Mouse (Mus musculus): Measurements from ENCODE around the gene Sem1.
"Not testable (repeated sequence)": the region's sequence is repeated elsewhere in the genome, so short reads cannot be mapped to it uniquely, and the experiment has no call there.

The Sem1 gene

GRCm38 (mm10) chr6:6578304-6579149, at the start of gene Sem1:
Gene Sem1, minus strand, starts transcription at chr6:6578663.
- DNase-seq (ENCODE audit: low read depth), result peak; percentile 94

- DNase-seq (ENCODE audit: low read depth), result no peak
Measured at GRCm38 (mm10) chr6:6622846-6623749, 44.6 kb upstream of the Sem1 start.

GRCm38 (mm10) chr6:6603561-6604544, 25.4 kb upstream of the Sem1 start:
- DNase-seq (ENCODE audit: low read depth), result no peak

- DNase-seq (ENCODE audit: low read depth), result no peak
Measured at GRCm38 (mm10) chr6:6586313-6586712, 7.8 kb upstream of the Sem1 start.

DNA sequence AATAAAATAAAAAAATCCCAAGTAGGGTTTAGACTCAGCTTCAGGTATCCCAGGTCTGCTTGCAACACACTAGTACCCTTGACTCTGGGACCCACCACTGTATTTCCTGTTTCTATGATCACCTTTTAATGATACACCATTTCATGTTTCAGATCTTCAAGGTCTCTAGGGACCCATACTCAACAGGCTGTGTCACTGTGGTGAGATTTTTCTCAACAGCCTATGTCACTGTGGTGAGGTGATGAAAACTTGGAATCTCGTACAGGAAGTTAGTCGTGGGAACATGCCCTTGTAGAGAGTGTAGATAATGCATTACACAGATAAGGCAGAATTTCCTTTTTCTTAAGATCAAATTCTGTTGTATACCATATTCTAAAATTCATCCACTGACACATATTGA, 3.4 kb upstream of the Sem1 start:
- DNase-seq (ENCODE audit: low read depth), result no peak

DNA sequence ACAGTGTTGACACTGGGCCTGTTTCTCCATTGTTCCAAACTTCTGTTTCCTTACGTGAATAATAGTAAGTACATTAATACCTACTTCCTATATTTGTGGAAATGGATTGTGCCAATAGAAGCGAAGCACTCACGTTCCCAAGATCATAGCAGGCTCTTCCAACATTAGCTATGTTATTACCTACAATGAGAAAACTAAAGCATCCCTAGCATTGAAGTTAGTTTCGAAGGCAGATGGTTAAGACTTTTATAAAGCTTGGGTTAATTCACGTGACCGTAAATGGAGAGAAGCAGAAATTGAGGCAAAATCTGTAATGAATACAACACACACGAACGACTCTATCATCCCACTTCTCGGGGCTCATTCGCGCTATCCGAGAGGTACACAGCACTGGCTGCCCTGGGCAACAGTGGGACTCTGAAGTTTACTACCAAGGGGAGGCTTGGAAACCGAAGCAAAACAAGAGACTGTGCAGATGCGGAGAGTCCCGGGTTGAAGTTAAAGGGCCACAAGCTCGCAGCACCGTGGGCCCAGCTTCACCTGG, 650 bp downstream of the Sem1 start:
- DNase-seq (ENCODE audit: low read depth), result no peak

DNA sequence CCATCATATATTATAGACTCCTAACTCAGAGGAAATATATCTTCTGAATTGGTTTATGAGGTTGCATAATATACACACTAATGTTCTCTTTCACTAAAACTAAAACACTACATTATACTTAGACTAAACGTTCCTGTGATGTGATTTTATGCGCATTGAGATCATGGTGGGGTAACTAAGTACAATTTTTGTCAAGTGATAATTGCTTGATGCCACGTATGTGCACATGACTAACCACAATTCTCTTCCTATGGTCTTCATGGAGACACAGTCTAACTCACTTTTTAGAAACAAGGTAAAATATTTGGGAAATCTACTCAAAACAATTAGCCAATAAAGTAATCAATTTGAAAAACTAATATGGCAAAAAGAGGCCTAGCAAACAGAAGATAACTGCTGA, 1.2 kb downstream of the Sem1 start:
- no peak for DNase-seq (ENCODE audit: low read depth)

DNA sequence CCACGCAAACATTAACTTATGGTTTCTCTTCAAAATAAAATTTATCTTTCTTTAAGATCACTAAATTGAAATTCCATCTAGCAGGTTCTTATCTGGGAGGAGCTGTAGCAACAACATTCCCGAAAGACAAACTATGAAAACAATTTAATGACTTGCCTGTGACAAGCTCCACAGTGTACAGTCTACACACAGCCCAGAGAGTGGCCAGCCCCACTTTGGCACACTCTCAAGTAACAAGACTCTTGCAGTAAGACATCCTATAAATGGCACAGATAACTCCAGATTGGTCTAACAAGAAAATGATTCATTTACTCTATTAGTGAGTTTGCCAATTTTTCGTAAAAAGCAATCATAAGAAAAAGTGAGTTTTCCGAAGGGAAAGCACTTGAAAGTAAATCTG, 2.7 kb downstream of the Sem1 start:
- no peak for DNase-seq (ENCODE audit: low read depth)

DNA sequence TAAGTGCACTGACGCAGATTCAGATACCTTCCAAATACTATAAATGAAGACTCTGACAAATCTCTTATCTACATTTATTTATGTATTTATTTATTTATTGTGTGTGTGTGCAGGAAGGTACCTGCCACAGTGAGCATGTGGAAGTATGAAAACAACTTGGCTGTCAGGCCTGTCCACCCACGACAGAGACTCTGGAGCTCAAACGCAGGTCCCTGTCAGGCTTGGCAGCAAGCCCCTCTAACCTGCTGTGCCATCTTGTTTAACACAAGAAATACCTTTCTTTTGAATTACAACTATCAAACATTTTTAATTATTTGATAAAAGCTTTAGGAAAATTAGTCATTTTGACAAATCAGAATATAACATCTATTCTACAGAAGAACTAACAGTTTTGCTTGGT, 10.0 kb downstream of the Sem1 start:
- no peak for DNase-seq (ENCODE audit: low read depth)

- DNase-seq (ENCODE audit: low read depth), result no peak
Measured at GRCm38 (mm10) chr6:6563691-6564090, 14.8 kb downstream of the Sem1 start.

DNA sequence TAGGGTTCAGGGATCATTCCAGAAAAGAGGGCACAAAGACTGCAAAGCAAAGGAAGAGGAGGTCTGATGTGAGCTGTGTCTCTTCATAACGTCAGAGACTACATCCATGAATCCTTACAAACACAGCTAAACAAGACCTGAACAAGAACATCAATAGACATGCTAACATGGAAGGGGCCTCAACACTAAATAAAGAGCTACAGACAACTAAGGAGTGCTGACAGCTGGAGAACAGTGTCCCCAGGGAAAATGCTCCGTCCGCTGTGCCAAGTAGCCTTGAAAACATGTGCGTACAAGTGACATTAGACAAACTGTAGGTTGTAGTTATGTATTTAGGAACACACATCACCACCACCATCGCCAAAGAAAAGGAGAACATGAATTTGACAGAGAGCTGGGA, 15.7 kb downstream of the Sem1 start:
- no peak for DNase-seq (ENCODE audit: low read depth)

DNA sequence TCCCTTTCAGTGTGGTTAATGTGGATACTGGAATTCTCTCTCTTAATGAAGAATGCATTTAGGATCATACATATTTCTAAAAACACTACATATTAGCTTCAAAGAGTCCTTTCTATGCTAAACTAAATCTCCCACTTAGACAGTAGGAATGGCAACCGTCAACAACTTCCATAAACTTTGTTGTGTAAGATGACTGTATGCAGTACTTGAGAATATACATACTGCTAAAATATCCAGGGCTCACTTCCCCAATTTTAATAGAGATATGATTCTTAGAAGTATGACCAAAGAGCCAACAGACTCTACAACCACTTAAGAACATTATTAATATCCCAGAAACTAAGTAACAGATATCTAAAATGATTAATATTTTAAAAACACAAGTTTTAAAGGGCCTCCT, 20.8 kb downstream of the Sem1 start:
- no peak for DNase-seq (ENCODE audit: low read depth)

GRCm38 (mm10) chr6:6552006-6552405, 26.5 kb downstream of the Sem1 start:
- no peak for DNase-seq (ENCODE audit: low read depth)

DNA sequence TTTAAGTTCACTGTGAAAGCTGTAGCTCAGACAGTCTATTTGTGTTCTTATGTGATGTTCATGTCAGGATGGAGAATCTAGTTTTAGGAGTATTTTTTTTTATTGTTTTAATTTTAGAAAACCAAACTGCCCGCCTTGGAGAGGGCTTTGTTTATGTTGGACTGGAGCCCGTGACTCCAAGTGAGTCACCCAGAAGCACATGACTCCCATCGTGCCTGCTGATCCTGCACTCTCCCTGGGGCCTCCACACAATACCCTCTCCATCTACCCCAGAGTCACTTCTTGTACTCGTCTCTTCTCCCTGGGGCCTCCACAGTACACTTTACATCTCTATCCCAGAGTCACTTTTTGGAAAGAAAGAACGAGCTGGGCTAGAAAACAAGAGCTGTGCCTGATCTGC, 30.5 kb downstream of the Sem1 start:
- DNase-seq (ENCODE audit: low read depth), result no peak

DNA sequence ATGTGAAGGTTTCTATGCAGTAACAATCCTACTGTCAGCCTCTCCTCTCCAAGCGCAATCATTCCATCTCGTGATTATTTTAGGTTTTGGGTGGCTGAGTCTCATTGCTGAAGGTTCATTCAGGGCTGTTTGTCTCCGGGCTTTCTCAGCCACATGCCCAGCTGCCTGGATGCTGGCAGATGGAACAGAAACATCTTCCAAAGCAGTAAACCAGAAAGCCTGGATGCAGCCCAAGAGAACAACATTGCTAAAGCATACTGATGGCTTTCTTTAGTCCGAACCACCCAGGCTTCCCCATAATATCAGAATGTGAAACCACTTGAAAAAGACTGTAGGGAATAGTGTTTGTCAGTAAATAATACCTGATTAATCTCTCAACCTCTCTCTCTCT, 34.2 kb downstream of the Sem1 start:
- no peak for DNase-seq (ENCODE audit: low read depth)

DNA sequence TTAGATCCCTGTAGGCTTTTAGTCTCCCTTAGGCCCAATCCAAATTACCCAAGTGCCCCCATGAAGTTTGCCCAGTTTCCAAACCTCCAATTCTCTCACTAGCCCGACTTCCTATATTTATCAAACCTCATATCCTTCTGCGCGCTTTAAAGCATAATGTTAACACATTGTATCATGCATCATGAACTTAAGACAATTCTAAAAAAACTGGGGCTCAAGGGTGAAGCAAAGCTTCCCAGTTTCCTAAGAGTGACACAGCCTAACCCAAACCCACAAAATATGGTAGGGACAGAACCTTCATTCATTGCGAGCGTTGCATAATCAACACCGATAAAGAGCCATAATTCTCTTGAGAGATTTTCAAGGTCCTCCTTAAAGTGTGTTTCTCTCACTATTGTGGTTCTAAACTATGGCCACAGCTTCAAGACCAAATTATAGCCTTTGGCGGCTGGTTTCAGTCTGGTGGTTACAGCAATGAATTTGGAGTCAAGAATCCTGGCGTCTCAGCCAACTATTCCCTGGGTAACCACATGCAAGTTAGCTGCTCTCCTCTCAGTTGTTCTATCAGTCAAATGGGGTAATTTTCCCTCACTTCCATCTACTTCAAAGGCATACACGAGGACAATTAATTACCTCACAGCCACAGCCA, 34.7 kb downstream of the Sem1 start:
- no peak for DNase-seq (ENCODE audit: low read depth)

DNA sequence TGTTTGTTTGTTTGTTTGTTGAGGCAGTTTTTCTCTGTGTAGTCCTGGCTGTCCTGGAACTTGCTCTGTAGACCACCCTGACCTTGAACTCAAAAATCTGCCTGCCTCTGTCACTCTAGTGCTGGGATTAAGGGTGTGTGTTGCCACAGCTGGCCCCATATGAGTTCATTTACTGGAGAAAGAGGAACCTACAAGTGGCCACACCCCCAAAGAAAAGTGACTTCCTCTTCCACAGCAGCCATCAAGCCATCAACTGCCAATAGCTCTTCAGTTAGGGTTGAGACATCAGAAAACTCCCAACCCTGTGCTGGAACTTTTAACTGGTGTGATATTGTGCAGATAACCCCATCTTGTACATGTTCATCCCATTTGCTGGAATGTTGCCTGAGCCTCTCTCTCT, 36.3 kb downstream of the Sem1 start:
- no peak for DNase-seq (ENCODE audit: low read depth)

- DNase-seq (ENCODE audit: low read depth), result no peak
Measured at GRCm38 (mm10) chr6:6536781-6537466, 41.5 kb downstream of the Sem1 start.

GRCm38 (mm10) chr6:6536359-6536758, 42.1 kb downstream of the Sem1 start:
- not testable (repeated sequence) for DNase-seq (ENCODE audit: low read depth)
